Mouse (Mus musculus): Measurements from ENCODE around the gene Cacng6.
"Not testable (repeated sequence)": the region's sequence is repeated elsewhere in the genome, so short reads cannot be mapped to it uniquely, and the experiment has no call there.

The Cacng6 gene

GRCm38 (mm10) chr7:3423895-3424294, at the start of gene Cacng6:
TSS of gene Cacng6 (plus strand) at chr7:3424195.
- DNase-seq (ENCODE audit: low spot score in 2 of 2): no peak

GRCm38 (mm10) chr7:3376831-3377230, 47.2 kb upstream of the Cacng6 start:
- no peak for DNase-seq (ENCODE audit: low spot score in 2 of 2)

- DNase-seq (ENCODE audit: low spot score in 2 of 2): no peak
These were observed 41.9 kb upstream of the Cacng6 start for GRCm38 (mm10) chr7:3382123-3382522.

- no peak for DNase-seq (ENCODE audit: low spot score in 2 of 2)
These were observed 39.1 kb upstream of the Cacng6 start for GRCm38 (mm10) chr7:3384807-3385319.

- no peak for DNase-seq (ENCODE audit: low spot score in 2 of 2)
These were observed 37.8 kb upstream of the Cacng6 start for GRCm38 (mm10) chr7:3386036-3386730.

- DNase-seq (ENCODE audit: low spot score in 2 of 2): no peak
These were observed 36.2 kb upstream of the Cacng6 start for GRCm38 (mm10) chr7:3387761-3388160.

GRCm38 (mm10) chr7:3388885-3389284, 35.1 kb upstream of the Cacng6 start:
- DNase-seq (ENCODE audit: low spot score in 2 of 2): no peak

- DNase-seq (ENCODE audit: low spot score in 2 of 2): peak; percentile 58 to 67
These were observed 34.3 kb upstream of the Cacng6 start for GRCm38 (mm10) chr7:3389444-3390412.

- DNase-seq (ENCODE audit: low spot score in 2 of 2): no peak
These were observed 33.4 kb upstream of the Cacng6 start, which contains the start of gene Cacng8 for GRCm38 (mm10) chr7:3390413-3391080. TSS of gene Cacng8 (plus strand) at chr7:3390683.

- no peak for DNase-seq (ENCODE audit: low spot score in 2 of 2)
These were observed 32.9 kb upstream of the Cacng6 start for GRCm38 (mm10) chr7:3391081-3391451.

GRCm38 (mm10) chr7:3391809-3392208, 32.2 kb upstream of the Cacng6 start:
- no peak for DNase-seq (ENCODE audit: low spot score in 2 of 2)

GRCm38 (mm10) chr7:3397355-3397754, 26.6 kb upstream of the Cacng6 start:
- DNase-seq (ENCODE audit: low spot score in 2 of 2): no peak

GRCm38 (mm10) chr7:3397797-3398196, 26.2 kb upstream of the Cacng6 start:
- no peak for DNase-seq (ENCODE audit: low spot score in 2 of 2)

- DNase-seq (ENCODE audit: low spot score in 2 of 2): not testable (repeated sequence)
These were observed 25.6 kb upstream of the Cacng6 start for GRCm38 (mm10) chr7:3398363-3398762.

- DNase-seq (ENCODE audit: low spot score in 2 of 2): no peak
These were observed 24.1 kb upstream of the Cacng6 start for GRCm38 (mm10) chr7:3399937-3400336.

GRCm38 (mm10) chr7:3409729-3410520, 14.1 kb upstream of the Cacng6 start:
- no peak for DNase-seq (ENCODE audit: low spot score in 2 of 2)

- DNase-seq (ENCODE audit: low spot score in 2 of 2): peak in 1 of 2 experiments; percentile 65
These were observed 12.6 kb upstream of the Cacng6 start for GRCm38 (mm10) chr7:3411160-3411941.

GRCm38 (mm10) chr7:3412036-3412435, 12.0 kb upstream of the Cacng6 start:
- DNase-seq (ENCODE audit: low spot score in 2 of 2): no peak

GRCm38 (mm10) chr7:3414888-3415287, 9.1 kb upstream of the Cacng6 start:
- no peak for DNase-seq (ENCODE audit: low spot score in 2 of 2)

- DNase-seq (ENCODE audit: low spot score in 2 of 2): no peak
These were observed 8.6 kb upstream of the Cacng6 start for GRCm38 (mm10) chr7:3415378-3415777.

Data from frontal cortex, postnatal 14 days (tissue).